Mouse (Mus musculus): Measurements from ENCODE around the gene Trmt5.

Gene Trmt5

DNA sequence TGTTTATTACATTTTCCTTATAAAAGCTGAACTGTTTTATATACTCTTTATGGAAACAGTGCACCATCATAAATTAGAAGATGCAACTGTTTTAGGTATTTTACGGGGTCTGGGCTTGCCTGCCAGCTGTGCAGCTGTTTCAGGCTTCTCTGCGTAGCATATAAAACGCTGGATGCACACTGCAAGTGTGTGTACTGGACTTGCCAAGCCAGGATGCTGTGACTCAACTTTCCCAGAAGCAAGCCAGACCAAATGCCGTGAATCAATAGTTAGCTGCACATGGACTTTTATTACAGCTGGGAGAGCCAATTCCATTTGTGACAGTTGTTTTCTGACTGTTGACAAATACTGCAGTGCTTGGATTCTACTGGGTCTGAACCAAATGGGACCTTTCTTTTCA is 16.6 kb downstream of the Trmt5 start:
- DNase-seq (ENCODE audit: low read depth, low spot score) = no peak

- DNase-seq (ENCODE audit: low read depth, low spot score) = no peak
These were observed 17.0 kb downstream of the Trmt5 start for GRCm38 (mm10) chr12:73269531-73269930.

GRCm38 (mm10) chr12:73268497-73268896 is 18.0 kb downstream of the Trmt5 start:
- DNase-seq (ENCODE audit: low read depth, low spot score) = peak; percentile 29

- DNase-seq (ENCODE audit: low read depth, low spot score) = no peak
These were observed 19.9 kb downstream of the Trmt5 start for GRCm38 (mm10) chr12:73266597-73266996.

GRCm38 (mm10) chr12:73265381-73265978 is 21.0 kb downstream of the Trmt5 start:
- DNase-seq (ENCODE audit: low read depth, low spot score) = no peak

- DNase-seq (ENCODE audit: low read depth, low spot score) = no peak
These were observed 26.2 kb downstream of the Trmt5 start for GRCm38 (mm10) chr12:73260339-73260738.

DNA sequence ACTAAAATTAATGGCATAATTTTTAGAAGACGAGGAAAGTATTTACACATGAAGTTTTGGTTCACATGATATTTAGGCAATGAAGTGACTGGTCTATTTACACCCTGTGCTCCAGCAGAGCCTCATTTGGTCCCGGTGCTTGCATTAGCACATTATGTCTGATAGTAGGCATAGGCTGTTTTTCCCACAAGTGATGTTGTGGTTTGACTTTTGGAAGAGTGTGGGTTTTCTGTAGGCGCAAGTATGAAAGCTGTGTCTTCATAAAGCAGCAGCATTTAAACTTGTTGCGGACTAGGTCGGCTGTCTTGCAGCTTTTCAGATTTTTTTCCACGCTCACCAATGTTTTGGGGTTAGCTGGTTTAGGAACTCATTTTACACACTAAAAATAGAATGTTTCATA is 27.2 kb downstream of the Trmt5 start:
- DNase-seq (ENCODE audit: low read depth, low spot score) = no peak

DNA sequence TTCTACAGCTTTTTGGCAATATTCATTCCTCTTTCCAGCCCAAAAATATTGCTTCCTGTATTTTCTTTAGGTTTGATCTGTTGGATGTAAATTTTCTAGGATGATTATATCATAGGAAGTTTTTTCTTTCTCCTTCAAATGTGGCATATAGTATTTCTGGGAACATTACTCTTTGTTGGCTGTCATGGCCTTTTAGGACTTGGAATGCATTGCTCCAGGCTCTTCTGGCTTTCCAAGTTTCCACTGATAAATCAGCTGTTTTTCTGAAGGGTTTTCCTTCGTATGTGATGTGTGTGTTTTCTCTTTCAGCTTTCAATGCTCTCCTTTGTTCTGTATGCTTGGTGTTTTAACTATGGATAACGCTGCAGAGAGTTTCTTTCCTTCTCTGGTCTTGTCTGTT is 31.5 kb downstream of the Trmt5 start:
- DNase-seq (ENCODE audit: low read depth, low spot score) = peak; percentile 32

DNA sequence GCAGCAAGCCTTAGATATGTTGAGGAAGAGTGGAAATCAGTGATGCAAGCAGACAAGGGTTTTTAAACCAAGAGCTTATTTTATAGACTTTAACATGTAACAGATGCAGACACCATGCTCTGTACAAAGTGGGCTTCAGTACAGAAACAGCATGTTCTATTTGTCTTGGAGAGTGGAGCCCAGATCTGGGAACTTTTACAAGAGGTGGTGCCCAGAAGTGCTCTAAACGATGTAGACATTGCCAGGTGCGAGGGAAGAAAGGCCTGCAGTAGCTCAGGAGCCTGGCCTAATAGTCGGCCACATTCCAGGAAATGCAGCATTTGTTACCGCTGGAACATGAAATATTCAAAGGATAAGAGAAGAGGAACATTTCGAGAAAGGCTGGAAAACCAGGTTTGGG is 40.8 kb downstream of the Trmt5 start:
- no peak for DNase-seq (ENCODE audit: low read depth, low spot score)

GRCm38 (mm10) chr12:73241960-73242359 is 44.5 kb downstream of the Trmt5 start:
- peak; percentile 61 for DNase-seq (ENCODE audit: low read depth, low spot score)

DNA sequence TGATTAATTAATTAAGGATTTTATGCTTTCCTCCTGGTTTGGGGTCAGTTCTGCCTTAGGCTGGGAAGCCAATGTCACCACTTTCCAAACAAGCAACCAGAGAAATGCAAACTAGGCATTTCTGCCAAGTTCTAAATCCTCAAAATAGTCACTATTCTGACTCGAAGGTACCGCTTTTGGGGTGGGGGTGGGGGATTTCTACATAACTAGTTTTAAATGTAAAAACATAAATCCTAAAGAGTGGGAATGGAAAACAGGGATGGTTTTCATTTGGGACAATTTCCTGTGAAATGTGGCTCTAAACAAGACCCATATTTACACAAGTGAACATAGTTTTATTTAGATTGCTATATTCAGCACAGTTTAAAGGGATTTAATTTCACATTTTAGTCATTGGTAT is 53.9 kb downstream of the Trmt5 start:
- no peak for DNase-seq (ENCODE audit: low read depth, low spot score)

GRCm38 (mm10) chr12:73231552-73231951 is 55.0 kb downstream of the Trmt5 start:
- no peak for DNase-seq (ENCODE audit: low read depth, low spot score)

GRCm38 (mm10) chr12:73230196-73230595 is 56.3 kb downstream of the Trmt5 start:
- no peak for DNase-seq (ENCODE audit: low read depth, low spot score)
